Mouse (Mus musculus): Measurements from ENCODE around the gene Slc16a10. TPM values are rescaled to one million over a fixed set of nuclear protein-coding genes. Genes with fewer than 3 reads are reported as not detected.
"Not testable (repeated sequence)": the region's sequence is repeated elsewhere in the genome, so short reads cannot be mapped to it uniquely, and the experiment has no call there.

The Slc16a10 gene
- polyA plus RNA-seq, 1 experiment from 2014 or later: 93.9 TPM

DNA sequence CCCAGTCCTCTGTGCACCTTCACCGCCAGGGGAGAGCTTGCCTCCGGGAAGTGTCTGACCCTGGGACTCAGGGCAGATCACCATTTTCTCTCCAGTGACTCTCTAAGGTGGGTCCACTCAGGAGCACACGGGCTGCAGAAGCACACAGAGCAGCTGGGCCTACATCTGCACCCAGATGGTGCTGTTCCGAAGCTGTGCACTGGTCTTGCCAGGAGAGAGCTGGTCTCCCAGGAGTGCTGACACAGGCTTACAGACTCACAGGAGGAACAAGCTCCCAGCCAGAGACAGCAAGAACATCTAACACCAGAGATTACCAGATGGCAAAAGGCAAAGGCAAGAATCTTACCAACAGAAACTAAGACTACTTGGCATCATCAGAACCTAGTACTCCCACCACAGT lies 133.2 kb downstream of the Slc16a10 start:
- not testable (repeated sequence) for H3K9me3 ChIP-seq (replicated peaks); H3K4me2 ChIP-seq; H3K4me1 ChIP-seq; H3K27me3 ChIP-seq (replicated peaks); H3K36me3 ChIP-seq; H3K27ac ChIP-seq; H3K4me3 ChIP-seq; ATAC-seq; H3K9ac ChIP-seq
- WGBS (ENCODE audit: insufficient replicate concordance): 58% methylated on average over 4 of the region's 4 CpGs

DNA sequence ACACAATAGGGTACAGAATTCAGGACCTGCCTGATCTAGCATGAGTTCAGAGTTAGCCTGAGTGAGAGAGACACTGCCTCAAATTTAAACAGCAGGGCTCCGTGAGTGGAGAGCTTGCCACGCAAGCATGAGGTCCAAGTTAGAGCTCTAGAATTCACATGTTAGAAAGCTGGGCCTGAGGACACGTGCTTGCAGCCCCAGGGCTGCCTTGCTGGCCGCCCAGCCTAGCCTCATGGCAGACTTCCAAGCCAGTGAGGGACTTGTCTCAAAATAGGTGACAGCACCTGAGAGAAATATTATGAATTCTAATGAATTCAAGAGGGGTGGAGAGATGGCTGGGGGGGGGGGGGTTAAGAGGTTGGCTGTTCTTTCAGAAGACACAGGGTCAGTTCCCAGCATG lies 134.1 kb downstream of the Slc16a10 start:
- 70% methylated on average over 4 of the region's 4 CpGs for WGBS (ENCODE audit: insufficient replicate concordance)
- Histone ChIP-seq H3K4me3 (no peak overlapping the region), H3K9me3 (replicated peaks) (no peaks in the 10 kb centered on the region), H3K27me3 (replicated peaks) (no peaks in the 10 kb centered on the region), H3K4me2 (no peak overlapping the region), H3K9ac (no peak overlapping the region), H3K36me3 (no peaks in the 10 kb centered on the region), H3K4me1 (no peaks in the 10 kb centered on the region), H3K27ac (no peak overlapping the region)
- no peak for ATAC-seq

GRCm38 (mm10) chr10:40006963-40007362 lies 135.1 kb downstream of the Slc16a10 start:
- Histone ChIP-seq H3K27me3 (replicated peaks) (no peaks in the 10 kb centered on the region), H3K9ac (no peak overlapping the region), H3K4me1 (no peaks in the 10 kb centered on the region), H3K4me2 (no peak overlapping the region), H3K27ac (no peak overlapping the region), H3K36me3 (no peaks in the 10 kb centered on the region), H3K4me3 (no peak overlapping the region), H3K9me3 (replicated peaks) (no peaks in the 10 kb centered on the region)
- 0 out of 2 replicates have a peak, but pooled peaks have one; percentile 30 for ATAC-seq
- WGBS (ENCODE audit: insufficient replicate concordance): 66% methylated on average over 10 of the region's 10 CpGs

DNA sequence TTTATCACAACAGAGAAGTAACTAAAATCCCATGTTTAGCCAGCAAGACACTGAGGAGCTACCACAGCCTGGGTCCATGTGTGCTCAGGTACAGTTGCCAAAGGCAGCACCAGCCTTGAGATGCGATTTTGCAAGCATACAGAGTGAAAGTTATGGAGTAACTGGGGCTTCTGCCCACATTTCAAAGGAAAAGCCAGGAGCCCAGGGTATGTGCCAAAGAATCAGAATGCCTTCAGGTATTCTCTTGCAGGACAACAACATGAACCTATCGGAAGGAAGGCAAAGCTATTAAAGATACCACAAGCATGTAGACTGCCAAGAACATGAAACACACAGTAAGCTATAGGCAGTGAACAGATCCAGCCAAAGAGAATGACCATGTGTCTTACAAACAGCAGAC lies 141.3 kb downstream of the Slc16a10 start:
- H3K36me3 ChIP-seq: no peaks in the 10 kb centered on the region
- 63% methylated on average over 2 of the region's 2 CpGs for WGBS (ENCODE audit: insufficient replicate concordance)
- no peak overlapping the region for H3K9ac ChIP-seq
- no peak overlapping the region for H3K4me2 ChIP-seq
- no peak overlapping the region for H3K4me3 ChIP-seq
- no peaks in the 10 kb centered on the region for H3K4me1 ChIP-seq
- H3K27me3 ChIP-seq (replicated peaks): no peaks in the 10 kb centered on the region
- no peak for ATAC-seq
- no peaks in the 10 kb centered on the region for H3K9me3 ChIP-seq (replicated peaks)
- no peak overlapping the region for H3K27ac ChIP-seq

DNA sequence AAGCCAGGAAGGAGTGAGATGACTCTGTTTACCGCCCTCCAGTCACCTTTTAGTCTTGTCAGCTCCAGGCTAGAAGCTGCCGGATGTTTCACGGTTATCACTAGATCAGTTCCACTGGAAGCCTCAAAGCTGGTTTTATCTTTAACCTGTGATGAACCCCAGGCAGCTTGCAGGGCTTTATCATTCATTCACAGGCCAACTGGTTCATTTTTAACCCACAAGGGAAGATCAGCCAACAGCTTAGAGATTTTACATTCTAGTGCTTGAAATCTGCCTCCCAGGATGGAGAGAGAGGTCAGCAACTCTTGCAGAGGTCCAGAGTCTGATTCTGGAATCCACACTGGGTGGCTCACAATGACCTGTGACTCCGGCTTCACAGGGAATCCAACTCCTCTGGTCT lies 150.9 kb downstream of the Slc16a10 start:
- Histone ChIP-seq H3K27ac (peak overlapping the region; percentile 49; the same call in 1 of the 2 replicates), H3K36me3 (no peaks in the 10 kb centered on the region), H3K9me3 (replicated peaks) (no peaks in the 10 kb centered on the region), H3K4me1 (peaks cover 18% of the 10 kb centered on the region), H3K9ac (no peak overlapping the region), H3K4me2 (peak overlapping the region; percentile 19; the same call in 1 of the 2 replicates), H3K27me3 (replicated peaks) (no peaks in the 10 kb centered on the region; the same call in 1 of the 2 replicates), H3K4me3 (no peak overlapping the region)
- peak; percentile 78 for ATAC-seq
- 21% methylated on average over 4 of the region's 4 CpGs for WGBS (ENCODE audit: insufficient replicate concordance)

GRCm38 (mm10) chr10:39986466-39986865 lies 155.6 kb downstream of the Slc16a10 start, which contains the start of gene Mfsd4b5:
TSS of gene Mfsd4b5 (minus strand) at chr10:39986646.
- no peak within 1 kb of the TSS for H3K4me3 ChIP-seq
- no peak for ATAC-seq
- 80% methylated on average over 12 of the region's 12 CpGs for WGBS (ENCODE audit: insufficient replicate concordance)
- H3K9me3 ChIP-seq (replicated peaks): no peaks in the 10 kb centered on the region
- no peak within 1 kb of the TSS for H3K4me2 ChIP-seq
- peaks cover 12% of the 10 kb centered on the region for H3K4me1 ChIP-seq
- no peaks in the 10 kb centered on the region for H3K36me3 ChIP-seq
- peaks cover 3% of the 10 kb centered on the region; the same call in 1 of the 2 replicates for H3K27me3 ChIP-seq (replicated peaks)
- no peak within 1 kb of the TSS for H3K9ac ChIP-seq
- no peak within 1 kb of the TSS for H3K27ac ChIP-seq

Other genes with a start within 250 kb of the Slc16a10 start
- 2.1 and 2.2 TPM in 2 replicates for gene Mfsd4b4, start 243.0 kb downstream of the Slc16a10 start, polyA plus RNA-seq (2016; fragmentation: Nextera tagmentation; extraction: Ambion mirVana)
- gene Mfsd4b2, start 215.3 kb downstream of the Slc16a10 start, polyA plus RNA-seq (2016; fragmentation: Nextera tagmentation; extraction: Ambion mirVana): not detected in 2 replicates
- 0.89 and 1.1 TPM in 2 replicates for gene Mfsd4b3, start 182.1 kb downstream of the Slc16a10 start, polyA plus RNA-seq (2016; fragmentation: Nextera tagmentation; extraction: Ambion mirVana)
- 0.05 and 0.13 TPM in 2 replicates for gene Mfsd4b5, start 155.6 kb downstream of the Slc16a10 start, polyA plus RNA-seq (2016; fragmentation: Nextera tagmentation; extraction: Ambion mirVana)
- gene Mfsd4b1, start 117.0 kb downstream of the Slc16a10 start, polyA plus RNA-seq (2016; fragmentation: Nextera tagmentation; extraction: Ambion mirVana): 0.19 and 0.42 TPM in 2 replicates
- 71.2 and 72.4 TPM in 2 replicates for gene Rpf2, start 104.8 kb upstream of the Slc16a10 start, polyA plus RNA-seq (2016; fragmentation: Nextera tagmentation; extraction: Ambion mirVana)
- 58.3 and 62.7 TPM in 2 replicates for gene Gtf3c6, start 115.8 kb upstream of the Slc16a10 start, polyA plus RNA-seq (2016; fragmentation: Nextera tagmentation; extraction: Ambion mirVana)
- gene Amd1, start 159.9 kb upstream of the Slc16a10 start, polyA plus RNA-seq (2016; fragmentation: Nextera tagmentation; extraction: Ambion mirVana): 82.8 and 90.3 TPM in 2 replicates
- gene Cdk19, start 197.3 kb upstream of the Slc16a10 start, polyA plus RNA-seq (2016; fragmentation: Nextera tagmentation; extraction: Ambion mirVana): 4.4 and 4.8 TPM in 2 replicates

Measured in liver, embryonic 12.5 days (tissue).